Comparison of ENCODE assay signal across 18 mouse cellular contexts in the genomic region with DNA sequence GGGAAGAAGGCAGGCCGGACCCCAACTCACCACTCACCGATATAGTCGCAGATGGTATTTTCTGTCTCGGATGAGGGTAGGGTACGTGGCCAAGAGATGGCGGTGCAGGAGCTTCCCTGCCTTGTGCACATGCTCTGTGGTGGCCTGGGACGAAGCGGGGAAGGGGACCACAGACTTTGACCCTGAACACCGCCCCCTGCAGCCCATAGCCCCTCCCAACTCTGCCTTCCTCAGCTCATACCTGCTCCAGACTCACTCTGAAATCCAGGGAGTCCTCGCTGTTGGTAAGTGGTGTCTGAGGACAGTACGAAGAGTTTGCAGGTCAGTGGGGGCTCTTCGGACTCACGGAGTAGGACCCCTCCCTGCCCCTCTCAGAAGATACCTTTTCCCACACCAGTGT. TPM values are rescaled to one million over a fixed set of nuclear protein-coding genes. Genes with fewer than 3 reads are reported as not detected.
A peak's percentile ranks its signal among the peaks of the same experiment; 100 is the strongest.
DNase-seq lines count a peak whose midpoint lies in the region; ATAC-seq lines count a peak whose summit lies in the region.
"Had no signal": no experiment of that assay in that cellular context is flagged by ENCODE, and none has a peak within 500 bp of the region (broad histone marks: within the 10 kb centered on the region; RNA-seq: fewer than 3 reads in every experiment).

No protein-coding gene starts in this region.

- H3K4me3 ChIP-seq in heart, embryonic 10.5 days = no peak overlapping the region; the same call in 1 of the 2 replicates
- no peak overlapping the region for H3K4me3 ChIP-seq in heart, embryonic 11.5 days (ENCODE audit: low read depth, low read length)
- no peak overlapping the region for H3K4me3 ChIP-seq in midbrain, embryonic 10.5 days
- H3K4me3 ChIP-seq in midbrain, embryonic 13.5 days (replicated peaks) = no peak overlapping the region
- H3K4me3 ChIP-seq in neural tube, embryonic 15.5 days (replicated peaks) = no peak overlapping the region
- H3K4me3 ChIP-seq: embryonic facial prominence, embryonic 10.5 days; myocyte had no signal

- no peak overlapping the region for H3K4me2 ChIP-seq in heart, embryonic 11.5 days
- H3K4me2 ChIP-seq in midbrain, embryonic 13.5 days (replicated peaks) = no peak overlapping the region
- no peak overlapping the region for H3K4me2 ChIP-seq in neural tube, embryonic 15.5 days
- H3K4me2 ChIP-seq: hindbrain, embryonic 14.5 days; midbrain, embryonic 11.5 days had no signal

- H3K27ac ChIP-seq in heart, embryonic 10.5 days = peak overlapping the region; percentile 42; the same call in 1 of the 2 replicates
- H3K27ac ChIP-seq in heart, embryonic 11.5 days (ENCODE audit: low read depth, low read length) = no peak overlapping the region
- H3K27ac ChIP-seq in midbrain, embryonic 10.5 days (replicated peaks) = 0 out of 2 replicates have a peak overlapping the region, but pooled peaks have one; percentile 25
- no peak overlapping the region for H3K27ac ChIP-seq in midbrain, embryonic 13.5 days
- no peak overlapping the region for H3K27ac ChIP-seq in neural tube, embryonic 15.5 days (replicated peaks)
- H3K27ac ChIP-seq: embryonic facial prominence, embryonic 10.5 days; hindbrain, embryonic 14.5 days had no signal

- 36% methylated on average over 13 of the region's 13 CpGs for WGBS in heart, embryonic 10.5 days
- 39% methylated on average over 13 of the region's 13 CpGs for WGBS in heart, embryonic 11.5 days (ENCODE audit: insufficient replicate concordance)
- 41% methylated on average over 13 of the region's 13 CpGs for WGBS in midbrain, embryonic 10.5 days
- WGBS in midbrain, embryonic 13.5 days = 43% methylated on average over 13 of the region's 13 CpGs
- 55% methylated on average over 13 of the region's 13 CpGs for WGBS in neural tube, embryonic 15.5 days

- no peak overlapping the region for H3K9ac ChIP-seq in heart, embryonic 11.5 days (ENCODE audit: low read depth, low read length)
- H3K9ac ChIP-seq in midbrain, embryonic 13.5 days (replicated peaks) = no peak overlapping the region
- H3K9ac ChIP-seq in neural tube, embryonic 15.5 days (replicated peaks) = no peak overlapping the region
- H3K9ac ChIP-seq: hindbrain, embryonic 14.5 days had no signal

- H3K4me1 ChIP-seq in heart, embryonic 10.5 days = peaks cover 52% of the 10 kb centered on the region
- peaks cover 12% of the 10 kb centered on the region for H3K4me1 ChIP-seq in heart, embryonic 11.5 days (ENCODE audit: control insufficient read depth, insufficient read depth, low read length)
- H3K4me1 ChIP-seq in midbrain, embryonic 10.5 days = peaks cover 44% of the 10 kb centered on the region
- peaks cover 12% of the 10 kb centered on the region for H3K4me1 ChIP-seq in midbrain, embryonic 13.5 days (replicated peaks)
- H3K4me1 ChIP-seq in neural tube, embryonic 15.5 days = peaks cover 20% of the 10 kb centered on the region

- no peak for ATAC-seq in heart, embryonic 11.5 days (replicated peaks; ENCODE audit: insufficient number of reproducible peaks, low FRiP score, low TSS enrichment)
- no peak for ATAC-seq in midbrain, embryonic 13.5 days
- ATAC-seq in neural tube, embryonic 15.5 days (ENCODE audit: low FRiP score) = no peak

- peaks cover 78% of the 10 kb centered on the region for H3K27me3 ChIP-seq in heart, embryonic 10.5 days (ENCODE audit: insufficient read depth, poor library complexity, severe bottlenecking)
- peaks cover 12% of the 10 kb centered on the region for H3K27me3 ChIP-seq in heart, embryonic 11.5 days (ENCODE audit: control insufficient read depth, insufficient read depth, low read length)
- H3K27me3 ChIP-seq in midbrain, embryonic 10.5 days (ENCODE audit: low read depth, poor library complexity, severe bottlenecking) = peaks cover 52% of the 10 kb centered on the region
- H3K27me3 ChIP-seq in midbrain, embryonic 13.5 days = peaks cover 41% of the 10 kb centered on the region
- H3K27me3 ChIP-seq in neural tube, embryonic 15.5 days (replicated peaks) = no peaks in the 10 kb centered on the region
- H3K27me3 ChIP-seq: CH12.LX had no signal

- peaks cover 17% of the 10 kb centered on the region for H3K36me3 ChIP-seq in heart, embryonic 10.5 days
- peaks cover 3% of the 10 kb centered on the region; the same call in 1 of the 2 replicates for H3K36me3 ChIP-seq in heart, embryonic 11.5 days (ENCODE audit: control insufficient read depth, insufficient read depth, low read length)
- H3K36me3 ChIP-seq in midbrain, embryonic 10.5 days = no peaks in the 10 kb centered on the region
- no peaks in the 10 kb centered on the region for H3K36me3 ChIP-seq in midbrain, embryonic 13.5 days
- H3K36me3 ChIP-seq in neural tube, embryonic 15.5 days = peaks cover 24% of the 10 kb centered on the region
- H3K36me3 ChIP-seq: embryonic facial prominence, embryonic 10.5 days had no signal

- DNase-seq in heart, embryonic 10.5 days (ENCODE audit: low spot score) = no peak
- no peak for DNase-seq in midbrain, embryonic 10.5 days (ENCODE audit: low spot score)
- DNase-seq in kidney, postnatal 36 days = peak; percentile 61 to 69
- DNase-seq in yolk sac, embryonic 10.5 days (ENCODE audit: low spot score) = peak; percentile 87
- no peak for DNase-seq in right cerebral cortex, adult 2 months (ENCODE audit: low spot score in 2 of 2)
- DNase-seq: adrenal gland, adult 8-10 months; cerebellum, adult 9-11 months; lung, postnatal 10 days; right cerebral cortex, postnatal 14 days; thymus, postnatal 25 days had no signal

- no peaks in the 10 kb centered on the region for H3K9me3 ChIP-seq in heart, embryonic 10.5 days
- H3K9me3 ChIP-seq in heart, embryonic 11.5 days (replicated peaks; ENCODE audit: control insufficient read depth, low read length) = no peaks in the 10 kb centered on the region
- no peaks in the 10 kb centered on the region for H3K9me3 ChIP-seq in midbrain, embryonic 10.5 days (replicated peaks)
- H3K9me3 ChIP-seq in midbrain, embryonic 13.5 days = no peaks in the 10 kb centered on the region
- H3K9me3 ChIP-seq in neural tube, embryonic 15.5 days (replicated peaks) = no peaks in the 10 kb centered on the region
- H3K9me3 ChIP-seq: embryonic facial prominence, embryonic 10.5 days had no signal

RNA-seq across cellular contexts. Expression of a gene that starts 6.3 kb away (rescaled TPM):
- 10.2 and 13.4 TPM in 2 replicates for polyA plus RNA-seq in heart, embryonic 10.5 days (2016; fragmentation: Nextera tagmentation; extraction: Ambion mirVana)
- polyA plus RNA-seq in heart, embryonic 11.5 days (2014; fragmentation: Nextera tagmentation; extraction: Ambion mirVana) = 8.3 and 8.5 TPM in 2 replicates
- 5.3 and 6.0 TPM in 2 replicates for polyA plus RNA-seq in midbrain, embryonic 10.5 days (2016; fragmentation: Nextera tagmentation; extraction: Ambion mirVana)
- 7.2 and 9.0 TPM in 2 replicates for polyA plus RNA-seq in midbrain, embryonic 13.5 days (2015; fragmentation: Nextera tagmentation; extraction: Ambion mirVana)
- 12.5 and 19.5 TPM in 2 replicates for polyA plus RNA-seq in neural tube, embryonic 15.5 days (2015; fragmentation: Nextera tagmentation; extraction: Ambion mirVana)

RNA-seq across cellular contexts. Expression of a gene that starts 16.9 kb away (rescaled TPM):
- polyA plus RNA-seq in heart, embryonic 10.5 days (2016; fragmentation: Nextera tagmentation; extraction: Ambion mirVana) = 32.1 and 41.1 TPM in 2 replicates
- 45.1 and 51.1 TPM in 2 replicates for polyA plus RNA-seq in heart, embryonic 11.5 days (2014; fragmentation: Nextera tagmentation; extraction: Ambion mirVana)
- polyA plus RNA-seq in midbrain, embryonic 10.5 days (2016; fragmentation: Nextera tagmentation; extraction: Ambion mirVana) = 30.5 and 36.3 TPM in 2 replicates
- polyA plus RNA-seq in midbrain, embryonic 13.5 days (2015; fragmentation: Nextera tagmentation; extraction: Ambion mirVana) = 48.0 and 59.8 TPM in 2 replicates
- 99.0 and 101 TPM in 2 replicates for polyA plus RNA-seq in neural tube, embryonic 15.5 days (2015; fragmentation: Nextera tagmentation; extraction: Ambion mirVana)

RNA-seq across cellular contexts. Expression of a gene that starts 30.3 kb away (rescaled TPM):
- polyA plus RNA-seq in heart, embryonic 10.5 days (2016; fragmentation: Nextera tagmentation; extraction: Ambion mirVana) = 0.11 and 0.18 TPM in 2 replicates
- 0.20 TPM in 1 of 2 replicates, not detected in the other for polyA plus RNA-seq in heart, embryonic 11.5 days (2014; fragmentation: Nextera tagmentation; extraction: Ambion mirVana)
- polyA plus RNA-seq in midbrain, embryonic 10.5 days (2016; fragmentation: Nextera tagmentation; extraction: Ambion mirVana) = 0.12 and 0.26 TPM in 2 replicates
- 0.17 and 0.31 TPM in 2 replicates for polyA plus RNA-seq in midbrain, embryonic 13.5 days (2015; fragmentation: Nextera tagmentation; extraction: Ambion mirVana)
- polyA plus RNA-seq in neural tube, embryonic 15.5 days (2015; fragmentation: Nextera tagmentation; extraction: Ambion mirVana) = 0.15 and 3.5 TPM in 2 replicates

RNA-seq across cellular contexts. Expression of a gene that starts 55.8 kb away (rescaled TPM):
- 24.0 and 27.1 TPM in 2 replicates for polyA plus RNA-seq in heart, embryonic 10.5 days (2016; fragmentation: Nextera tagmentation; extraction: Ambion mirVana)
- polyA plus RNA-seq in heart, embryonic 11.5 days (2014; fragmentation: Nextera tagmentation; extraction: Ambion mirVana) = 30.4 and 30.5 TPM in 2 replicates
- polyA plus RNA-seq in midbrain, embryonic 10.5 days (2016; fragmentation: Nextera tagmentation; extraction: Ambion mirVana) = 40.4 and 41.7 TPM in 2 replicates
- 32.8 and 37.0 TPM in 2 replicates for polyA plus RNA-seq in midbrain, embryonic 13.5 days (2015; fragmentation: Nextera tagmentation; extraction: Ambion mirVana)
- polyA plus RNA-seq in neural tube, embryonic 15.5 days (2015; fragmentation: Nextera tagmentation; extraction: Ambion mirVana) = 30.5 and 31.3 TPM in 2 replicates

Comparison
In these comparisons a context has a peak if more than half of its experiments do, and no peak if none do; other contexts are left out.
1. H3K27ac ChIP-seq: peak in heart, embryonic 10.5 days (single experiment) and midbrain, embryonic 10.5 days (single experiment); none in heart, embryonic 11.5 days (single experiment), midbrain, embryonic 13.5 days (single experiment) and neural tube, embryonic 15.5 days (single experiment).
2. DNase-seq: peak in kidney, postnatal 36 days (2 of 2) and yolk sac, embryonic 10.5 days (single experiment); none in heart, embryonic 10.5 days (single experiment), midbrain, embryonic 10.5 days (single experiment) and right cerebral cortex, adult 2 months (0 of 2).